Mouse (Mus musculus): ENCODE results near the gene Nanos3.

The Nanos3 gene

GRCm38 (mm10) chr8:84183261-84184084 is 1.5 kb downstream of the Nanos3 start:
- DNase-seq (ENCODE audit: low read depth, low spot score), result no peak

DNA sequence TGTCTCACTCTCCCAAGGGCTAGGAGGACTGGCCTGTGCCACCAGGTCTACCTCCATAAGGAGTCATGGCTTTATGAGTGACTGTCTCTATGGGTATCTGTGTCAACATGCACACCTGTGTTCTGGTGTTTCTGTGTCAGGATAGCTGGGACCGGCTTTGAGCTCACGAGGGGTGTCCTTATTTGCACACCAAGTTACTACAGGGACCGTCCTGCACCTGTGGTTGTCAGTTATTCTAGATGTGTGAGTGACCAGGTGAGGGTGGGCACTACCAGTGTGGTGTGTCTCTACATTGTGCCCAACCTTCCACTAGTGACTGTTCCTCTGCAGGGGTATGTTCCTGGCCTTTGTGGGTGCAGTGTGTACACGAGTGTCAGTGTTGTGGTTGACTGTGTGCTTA is 2.2 kb downstream of the Nanos3 start:
- no peak for DNase-seq (ENCODE audit: low read depth, low spot score)

DNA sequence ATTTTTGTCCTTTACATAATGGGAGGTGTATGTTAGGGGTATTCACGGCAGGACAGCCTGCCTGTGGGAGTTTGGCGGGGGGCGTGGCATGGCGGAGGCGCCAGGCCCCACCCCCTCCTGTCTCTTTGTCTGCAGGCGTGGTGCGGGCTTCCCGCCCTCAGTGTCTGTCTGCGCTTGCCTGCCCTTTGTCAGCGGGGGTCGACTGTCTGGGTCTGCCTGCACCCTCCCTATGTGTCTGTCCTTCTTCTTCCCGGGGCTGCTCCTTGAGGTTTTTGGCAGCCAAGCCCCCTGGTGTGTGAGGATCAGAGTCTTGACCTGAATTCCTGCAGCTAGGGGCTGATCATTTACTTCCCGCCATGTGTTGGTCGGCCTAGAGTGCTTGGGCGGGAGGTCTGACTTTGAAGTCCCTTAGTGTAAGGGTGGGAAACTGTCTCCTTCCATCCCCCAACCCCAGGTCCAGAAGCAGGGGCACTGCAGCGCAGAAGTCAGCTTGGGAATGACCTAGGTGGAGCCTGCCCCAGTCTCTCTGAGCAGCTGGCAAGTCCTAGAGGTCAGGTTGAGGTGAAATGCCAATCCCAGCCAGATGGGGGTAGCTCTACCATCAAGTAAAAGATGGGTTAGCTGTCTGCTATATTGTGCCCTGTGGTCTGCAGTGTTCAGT is 4.4 kb downstream of the Nanos3 start:
- DNase-seq (ENCODE audit: low read depth, low spot score), result no peak

- no peak for DNase-seq (ENCODE audit: low read depth, low spot score)
Measured at GRCm38 (mm10) chr8:84179946-84180345, 5.1 kb downstream of the Nanos3 start.

DNA sequence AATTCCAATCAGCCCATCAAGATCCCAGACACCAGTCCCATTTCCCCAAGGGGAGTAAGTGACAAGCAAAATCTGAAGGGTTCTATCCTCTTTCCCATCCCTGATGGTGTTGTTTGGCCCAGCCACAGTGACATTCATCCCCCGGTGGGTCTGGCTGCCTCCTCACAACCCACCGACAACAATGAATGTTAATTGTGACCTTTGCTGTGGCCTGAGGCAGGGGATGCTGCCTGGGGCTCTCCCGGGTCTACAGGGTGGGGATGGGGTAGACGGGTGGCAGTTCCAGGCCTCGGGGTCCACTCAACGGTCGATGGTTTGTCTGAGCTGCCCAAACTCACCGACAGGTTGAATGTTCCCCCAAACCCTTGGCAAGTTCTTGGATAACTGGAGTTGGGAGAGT is 6.4 kb downstream of the Nanos3 start:
- no peak for DNase-seq (ENCODE audit: low read depth, low spot score)

- DNase-seq (ENCODE audit: low read depth, low spot score), result no peak
Measured at GRCm38 (mm10) chr8:84177405-84177804, 7.6 kb downstream of the Nanos3 start.

DNA sequence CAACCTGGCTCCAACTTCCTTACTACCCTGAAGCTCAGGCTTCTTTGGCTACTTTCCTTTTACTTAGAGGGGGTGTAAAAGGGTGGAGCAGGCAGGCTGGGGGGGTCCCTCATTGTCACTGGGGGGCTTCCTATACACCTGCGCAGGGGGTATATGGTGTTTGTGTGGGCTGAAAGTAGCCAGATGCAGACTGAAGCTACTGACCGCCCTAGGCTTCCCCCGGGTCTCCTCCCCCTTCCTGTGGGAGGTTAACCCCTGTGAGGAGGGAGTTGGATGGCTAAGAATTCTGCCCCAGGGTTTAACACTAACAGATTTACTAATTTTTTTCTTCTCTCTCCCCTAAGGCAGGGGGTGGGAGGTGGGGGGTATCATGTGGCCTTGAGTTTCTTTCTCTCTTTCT is 8.5 kb downstream of the Nanos3 start:
- DNase-seq (ENCODE audit: low read depth, low spot score), result no peak

DNA sequence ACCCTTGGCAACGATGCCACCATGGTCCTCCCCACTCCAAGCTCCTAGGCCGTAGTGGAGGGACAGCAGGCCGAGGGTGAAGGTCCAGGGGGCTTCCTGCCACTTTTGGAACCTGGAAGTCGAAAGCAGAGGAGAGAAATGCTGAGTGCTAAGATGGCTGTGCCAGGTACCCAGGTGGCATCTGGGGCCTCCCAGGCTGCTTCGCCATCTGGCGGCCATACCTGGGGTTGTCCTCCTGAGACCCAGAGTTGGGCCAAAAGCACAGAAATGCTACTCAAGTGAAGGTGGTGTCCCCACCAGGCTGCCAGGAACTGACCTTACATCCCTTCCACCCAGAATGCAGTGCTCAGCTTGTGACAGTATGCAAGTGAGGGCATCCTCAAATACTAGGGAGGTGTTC is 11.2 kb downstream of the Nanos3 start:
- no peak for DNase-seq (ENCODE audit: low read depth, low spot score)

GRCm38 (mm10) chr8:84170096-84170495 is 14.9 kb downstream of the Nanos3 start:
- no peak for DNase-seq (ENCODE audit: low read depth, low spot score)

- no peak for DNase-seq (ENCODE audit: low read depth, low spot score)
Measured at GRCm38 (mm10) chr8:84167696-84168095, 17.3 kb downstream of the Nanos3 start.

GRCm38 (mm10) chr8:84157620-84158019 is 27.4 kb downstream of the Nanos3 start:
- no peak for DNase-seq (ENCODE audit: low read depth, low spot score)

- DNase-seq (ENCODE audit: low read depth, low spot score), result no peak
Measured at GRCm38 (mm10) chr8:84149181-84149580, 35.8 kb downstream of the Nanos3 start.

GRCm38 (mm10) chr8:84148531-84148850 is 36.5 kb downstream of the Nanos3 start:
- no peak for DNase-seq (ENCODE audit: low read depth, low spot score)

DNA sequence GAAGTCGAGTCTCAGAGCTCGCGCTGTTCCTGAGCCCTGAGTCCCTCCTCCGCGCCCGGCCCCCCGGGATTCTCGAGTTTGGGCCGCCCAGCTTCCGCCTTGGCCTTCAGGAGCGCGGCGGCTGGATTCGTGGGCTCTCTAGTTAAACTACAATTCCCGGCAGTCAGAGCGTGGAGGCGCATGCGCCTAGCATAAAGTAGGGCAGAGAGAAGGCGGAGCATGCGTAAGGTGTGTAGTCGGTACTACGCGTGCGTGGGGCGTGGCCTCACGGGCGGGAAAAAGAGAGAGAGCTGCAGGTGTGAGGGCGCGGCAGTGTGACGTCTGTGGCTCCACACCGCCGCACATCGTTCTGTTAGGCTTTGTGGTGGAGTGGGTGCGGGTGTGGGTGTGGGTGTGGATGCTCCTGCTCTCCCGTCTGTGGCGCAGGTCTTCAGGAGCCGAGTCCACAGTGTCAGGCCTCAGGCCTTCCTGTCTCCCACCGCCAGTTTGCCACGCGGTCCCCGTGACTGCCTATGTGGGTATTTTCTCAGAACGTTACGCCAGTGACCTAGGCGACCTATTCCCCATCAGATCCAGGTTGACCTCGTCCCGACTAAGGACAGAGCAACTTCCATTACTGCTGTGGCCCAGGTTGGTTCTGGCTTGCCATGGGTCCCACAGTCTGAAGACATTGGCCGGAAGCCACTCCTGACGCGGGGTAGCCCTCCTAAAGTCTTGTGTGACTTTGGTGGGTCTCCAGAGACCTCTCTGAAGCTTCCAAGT is 37.1 kb downstream of the Nanos3 start, which contains the start of the genes Cc2d1a and 4930432K21Rik:
Gene Cc2d1a (minus strand): TSS at position 168 of the 762 bp plus-strand sequence.
Gene 4930432K21Rik (plus strand): TSS at position 257 of the 762 bp plus-strand sequence.
- peak; percentile 87 for DNase-seq (ENCODE audit: low read depth, low spot score)

GRCm38 (mm10) chr8:84147324-84147766 is 37.7 kb downstream of the Nanos3 start:
- DNase-seq (ENCODE audit: low read depth, low spot score), result no peak

GRCm38 (mm10) chr8:84144636-84145245 is 40.3 kb downstream of the Nanos3 start:
- DNase-seq (ENCODE audit: low read depth, low spot score), result no peak

- no peak for DNase-seq (ENCODE audit: low read depth, low spot score)
Measured at GRCm38 (mm10) chr8:84140838-84141237, 44.2 kb downstream of the Nanos3 start.

DNA sequence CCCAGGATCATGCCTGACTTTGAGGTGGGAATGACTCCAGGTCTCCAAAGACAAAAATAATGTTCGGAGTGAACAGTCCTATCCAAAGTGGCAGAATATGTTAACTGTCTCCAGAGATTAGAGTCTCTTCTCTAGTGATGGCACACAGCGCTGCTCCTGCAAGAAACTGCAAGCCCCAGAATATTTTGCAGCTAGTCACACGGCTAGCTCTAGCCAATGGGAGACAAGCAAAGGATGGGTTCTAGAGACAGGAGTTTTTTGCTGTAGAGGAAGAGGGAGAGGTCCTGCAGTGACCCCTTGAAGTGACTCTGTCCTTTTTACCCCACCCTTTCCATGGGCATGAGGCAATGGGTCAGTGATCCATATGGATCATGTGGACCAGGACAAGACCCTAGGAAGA is 47.2 kb downstream of the Nanos3 start:
- no peak for DNase-seq (ENCODE audit: low read depth, low spot score)

- no peak for DNase-seq (ENCODE audit: low read depth, low spot score)
Measured at GRCm38 (mm10) chr8:84132225-84132624, 52.8 kb downstream of the Nanos3 start.

- DNase-seq (ENCODE audit: low read depth, low spot score), result no peak
Measured at GRCm38 (mm10) chr8:84130806-84131205, 54.2 kb downstream of the Nanos3 start.

DNA sequence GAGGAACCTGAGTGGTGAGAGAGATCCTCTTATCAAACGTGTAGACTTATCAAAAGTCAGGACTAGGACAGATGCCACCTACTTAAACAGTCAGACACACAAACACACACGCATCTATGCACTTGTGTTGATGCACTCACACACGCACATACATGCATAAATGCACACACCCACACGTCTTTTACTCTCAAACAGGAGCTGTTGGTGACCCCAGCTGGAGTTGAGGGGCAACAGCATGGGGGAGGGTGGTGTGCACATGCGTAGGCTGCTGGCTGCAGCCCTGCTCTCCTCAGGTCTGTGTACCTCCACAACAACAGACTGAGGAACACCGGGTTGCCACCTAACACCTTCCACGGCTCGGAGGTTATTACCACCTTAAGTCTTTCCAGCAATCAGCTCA is 56.7 kb downstream of the Nanos3 start:
- no peak for DNase-seq (ENCODE audit: low read depth, low spot score)

Data from c-Kit-negative CD71-positive TER-119-positive erythroid progenitor cells, embryonic 14.5 days (primary cell).